Mouse (Mus musculus): ENCODE results near the gene Ica1l.
"Not testable (repeated sequence)": the region's sequence is repeated elsewhere in the genome, so short reads cannot be mapped to it uniquely, and the experiment has no call there.

DNA sequence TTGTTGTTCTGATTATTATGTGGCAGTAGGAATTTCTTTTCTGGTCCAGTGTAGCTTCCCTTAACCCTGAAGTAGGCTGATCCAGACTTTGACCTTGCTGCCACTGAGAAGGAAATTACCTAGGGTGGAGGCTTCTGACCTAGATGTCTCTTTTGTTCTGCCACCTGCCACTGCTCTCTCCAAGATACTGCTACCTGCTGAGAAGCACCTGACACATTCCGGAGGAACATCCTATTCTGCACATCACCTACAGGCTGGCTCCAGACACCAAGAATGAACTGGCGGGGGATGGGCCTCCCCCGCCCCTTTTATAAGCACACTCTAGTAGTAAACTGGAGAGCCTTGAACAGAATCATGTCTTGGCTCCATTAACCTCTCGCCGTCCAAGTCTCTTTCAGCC is 4.5 kb upstream of the Ica1l start:
- not testable (repeated sequence) for TF ChIP-seq POLR2A (IDR thresholded peaks at IDR 0.05; ENCODE audit: borderline replicate concordance, control insufficient read depth, low read depth, low read length); CTCF (IDR thresholded peaks at IDR 0.05; ENCODE audit: control insufficient read depth, insufficient read depth, low read length)

Measured in bone marrow, adult 2 months (tissue).